Mouse (Mus musculus) neural tube, embryonic 14.5 days (tissue): ENCODE measurements around the gene Ghr. TPM values are rescaled to one million over a fixed set of nuclear protein-coding genes. Genes with fewer than 3 reads are reported as not detected.

ENCODE experiments used
- ATAC-seq: fragments of 200-750 bp; cut with Nextera tagmentation; 2 replicates; pipeline ENCODE4 v1.8.0; 2017; ENCODE audit warnings: low read depth, mild to moderate bottlenecking, moderate TSS enrichment, moderate library complexity
- H3K27ac ChIP-seq: fragments of 300-500 bp; sonication (generic); 2 replicates; pipeline ENCODE4 v1.5.1; 2014; ENCODE audit warnings: low read depth, mild to moderate bottlenecking, control low read depth, low read length, moderate library complexity, mixed read lengths
- H3K27me3 ChIP-seq: fragments of 300-500 bp; sonication (generic); 2 replicates; pipeline ENCODE4 v1.6.1; 2014; ENCODE audit warnings: low read length; ENCODE audit not compliant: control insufficient read depth, insufficient read depth
- H3K36me3 ChIP-seq: fragments of 300-500 bp; sonication (generic); 2 replicates; pipeline ENCODE4 v1.6.1; 2014; ENCODE audit warnings: low read length, mixed read lengths; ENCODE audit not compliant: control insufficient read depth, insufficient read depth
- H3K4me1 ChIP-seq: fragments of 300-500 bp; sonication (generic); 2 replicates; pipeline ENCODE4 v1.6.1; 2014; ENCODE audit warnings: low read length; ENCODE audit not compliant: control insufficient read depth, insufficient read depth
- H3K4me2 ChIP-seq: fragments of 300-500 bp; sonication (generic); 2 replicates; pipeline ENCODE4 v1.6.1; 2014; ENCODE audit warnings: mild to moderate bottlenecking, low read depth, low read length, control low read depth
- H3K4me3 ChIP-seq: fragments of 300-500 bp; sonication (generic); 2 replicates; pipeline ENCODE4 v1.5.1; 2014; ENCODE audit warnings: low read depth, low read length, control low read depth, mixed read lengths
- H3K9ac ChIP-seq: fragments of 300-500 bp; sonication (generic); replicated peaks from 2 replicates; pipeline ENCODE4 v1.6.1; 2014; ENCODE audit warnings: low read depth, mild to moderate bottlenecking, control low read depth, low read length, mixed read lengths
- H3K9me3 ChIP-seq: fragments of 300-500 bp; sonication (generic); 2 replicates; pipeline ENCODE4 v1.6.1; 2016; ENCODE audit warnings: low read length; ENCODE audit not compliant: control insufficient read depth
- WGBS: fragments of 180-500 bp; shearing (Covaris S2); extraction: QIAGEN DNeasy Blood & Tissue Kit; methylation state at CpG from one replicate; pipeline ENCODE4 v1.1.7; 2014; 5-methylcytosine and 5-hydroxymethylcytosine counted together
- polyA plus RNA-seq: library from polyadenylated mRNA; unstranded; fragments of >200 nt; fragmentation: Nextera tagmentation; extraction: Ambion mirVana; gene quantifications from 2 replicates; pipeline ENCODE4 v1.2.1, GENCODE M21; 2014

Gene Ghr
- polyA plus RNA-seq, 1 experiment from 2014 or later, result 9.8 TPM

DNA sequence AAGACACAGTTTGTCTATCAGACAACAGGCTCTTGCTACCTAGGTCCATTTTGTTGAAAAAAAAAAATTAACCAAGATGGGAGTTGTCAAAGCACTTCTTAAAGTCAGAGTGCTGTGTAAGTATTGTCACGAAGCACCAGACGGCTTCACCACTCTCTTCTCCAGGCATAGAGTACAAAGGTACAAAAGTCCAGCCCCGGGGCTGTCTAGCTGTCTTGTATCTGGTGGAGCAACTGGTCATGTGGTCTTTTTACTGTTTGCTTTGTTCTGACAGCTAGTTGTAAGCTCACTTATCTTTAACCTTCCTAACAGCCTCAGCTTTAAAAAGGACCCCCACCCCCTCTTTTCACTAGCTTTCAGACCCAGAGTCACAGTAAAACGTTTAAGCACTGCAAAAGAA lies 1.1 kb upstream of the Ghr start:
- no peak overlapping the region for H3K9ac ChIP-seq
- no peak overlapping the region for H3K27ac ChIP-seq
- H3K4me1 ChIP-seq, result peaks cover 7% of the 10 kb centered on the region; the same call in 1 of the 2 replicates
- no peaks in the 10 kb centered on the region for H3K27me3 ChIP-seq
- no peaks in the 10 kb centered on the region for H3K9me3 ChIP-seq
- no peak overlapping the region for H3K4me2 ChIP-seq
- no peaks in the 10 kb centered on the region for H3K36me3 ChIP-seq
- no peak overlapping the region for H3K4me3 ChIP-seq
- WGBS, result 30% methylated on average over 4 of the region's 4 CpGs
- ATAC-seq, result no peak

GRCm38 (mm10) chr15:3581861-3582806 lies 1.2 kb downstream of the Ghr start:
- ATAC-seq, result peak; percentile 53
- H3K4me2 ChIP-seq, result peak overlapping the region; percentile 96
- no peaks in the 10 kb centered on the region for H3K36me3 ChIP-seq
- H3K27ac ChIP-seq, result no peak overlapping the region
- peaks cover 7% of the 10 kb centered on the region; the same call in 1 of the 2 replicates for H3K4me1 ChIP-seq
- 6% methylated on average over 34 of the region's 34 CpGs for WGBS
- no peaks in the 10 kb centered on the region for H3K27me3 ChIP-seq
- H3K9me3 ChIP-seq, result no peaks in the 10 kb centered on the region
- peak overlapping the region; percentile 41 for H3K9ac ChIP-seq
- H3K4me3 ChIP-seq, result peak overlapping the region; percentile 54

DNA sequence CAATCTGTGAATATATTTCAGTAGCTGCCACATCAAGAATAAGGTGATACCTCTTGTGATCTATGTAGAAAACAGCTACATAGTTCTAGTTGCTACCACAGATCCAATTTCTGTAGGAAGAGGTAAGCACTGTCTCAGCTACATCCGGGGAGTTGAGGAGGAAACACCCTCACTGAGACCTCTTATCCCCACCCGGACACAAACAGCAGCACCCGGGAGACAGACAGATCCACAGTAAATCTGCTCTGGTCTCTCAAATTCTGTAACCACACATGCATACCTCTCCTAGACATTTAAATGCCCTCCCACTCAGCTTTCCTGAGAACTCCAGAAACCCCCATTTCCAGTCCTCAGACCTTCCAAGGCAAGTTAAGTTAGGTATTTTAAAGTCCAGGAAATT lies 2.0 kb downstream of the Ghr start:
- no peaks in the 10 kb centered on the region for H3K36me3 ChIP-seq
- WGBS, result 44% methylated on average over 3 of the region's 3 CpGs
- H3K9ac ChIP-seq, result peak overlapping the region; percentile 41; the same call in 1 of the 2 replicates
- ATAC-seq, result no peak
- no peaks in the 10 kb centered on the region for H3K27me3 ChIP-seq
- H3K4me2 ChIP-seq, result peak overlapping the region; percentile 96; the same call in 1 of the 2 replicates
- H3K27ac ChIP-seq, result no peak overlapping the region
- H3K9me3 ChIP-seq, result no peaks in the 10 kb centered on the region
- H3K4me3 ChIP-seq, result peak overlapping the region; percentile 54
- H3K4me1 ChIP-seq, result peaks cover 7% of the 10 kb centered on the region; the same call in 1 of the 2 replicates

DNA sequence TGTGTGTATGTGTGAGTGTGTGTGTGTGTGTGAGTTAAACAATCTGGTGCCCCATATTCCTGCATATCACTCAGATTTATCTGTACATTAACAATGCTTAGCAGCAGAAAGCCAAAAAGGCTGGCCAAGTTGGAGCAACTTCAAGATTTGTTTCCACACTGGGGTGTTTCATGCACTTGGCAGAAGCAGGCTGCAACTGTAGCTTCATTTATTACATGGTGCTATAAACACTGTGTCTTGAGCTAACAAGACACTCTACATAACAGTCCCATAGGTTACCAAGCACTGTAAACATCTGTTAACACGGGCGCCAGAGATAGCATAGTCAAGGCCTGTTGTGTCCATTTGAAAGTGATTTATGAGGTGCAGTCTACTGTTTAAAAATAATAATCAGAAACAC lies 3.1 kb downstream of the Ghr start:
- no peak overlapping the region for H3K4me2 ChIP-seq
- H3K9me3 ChIP-seq, result no peaks in the 10 kb centered on the region
- H3K4me1 ChIP-seq, result peaks cover 7% of the 10 kb centered on the region; the same call in 1 of the 2 replicates
- H3K4me3 ChIP-seq, result no peak overlapping the region
- ATAC-seq, result no peak
- no peaks in the 10 kb centered on the region for H3K36me3 ChIP-seq
- H3K27ac ChIP-seq, result no peak overlapping the region
- H3K9ac ChIP-seq, result no peak overlapping the region
- no peaks in the 10 kb centered on the region for H3K27me3 ChIP-seq
- 47% methylated on average over 2 of the region's 2 CpGs for WGBS

DNA sequence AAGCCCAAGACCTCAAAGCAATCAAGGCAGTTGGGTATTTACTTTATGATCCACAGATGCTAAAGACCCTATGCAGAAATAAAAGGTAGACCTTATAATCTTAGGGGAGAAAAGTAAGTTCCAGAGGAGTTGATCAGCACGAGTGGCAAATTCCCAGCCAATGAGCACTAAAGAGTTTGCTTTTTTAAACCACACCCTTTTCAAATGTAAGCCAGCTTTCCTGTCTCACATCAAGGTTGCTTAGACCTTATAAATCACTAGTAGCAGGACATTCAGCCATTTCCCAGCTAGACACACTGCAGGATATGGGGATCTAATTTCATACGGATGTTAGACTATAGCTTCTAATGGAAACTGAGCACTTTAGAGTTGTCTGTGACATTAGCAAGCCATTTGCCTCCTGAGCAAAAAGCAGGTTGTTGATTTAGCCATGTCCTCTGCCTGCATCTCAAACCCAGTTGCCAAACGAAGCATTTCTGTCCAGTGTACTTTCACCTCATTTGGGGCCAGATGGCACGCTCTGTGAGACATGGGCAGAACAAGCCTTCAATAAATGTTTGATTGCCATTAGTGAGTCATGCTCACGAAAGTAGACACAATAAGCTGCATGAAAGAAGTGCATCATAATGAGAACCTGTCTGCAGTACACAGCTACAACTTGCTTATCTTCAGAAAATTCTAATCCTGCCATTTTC lies 4.9 kb downstream of the Ghr start:
- Histone ChIP-seq H3K4me2 (no peak overlapping the region), H3K9me3 (no peaks in the 10 kb centered on the region), H3K27me3 (no peaks in the 10 kb centered on the region), H3K4me3 (no peak overlapping the region), H3K9ac (no peak overlapping the region), H3K36me3 (no peaks in the 10 kb centered on the region), H3K27ac (no peak overlapping the region), H3K4me1 (peaks cover 7% of the 10 kb centered on the region; the same call in 1 of the 2 replicates)
- WGBS, result 66% methylated on average over 5 of the region's 5 CpGs
- ATAC-seq, result no peak

DNA sequence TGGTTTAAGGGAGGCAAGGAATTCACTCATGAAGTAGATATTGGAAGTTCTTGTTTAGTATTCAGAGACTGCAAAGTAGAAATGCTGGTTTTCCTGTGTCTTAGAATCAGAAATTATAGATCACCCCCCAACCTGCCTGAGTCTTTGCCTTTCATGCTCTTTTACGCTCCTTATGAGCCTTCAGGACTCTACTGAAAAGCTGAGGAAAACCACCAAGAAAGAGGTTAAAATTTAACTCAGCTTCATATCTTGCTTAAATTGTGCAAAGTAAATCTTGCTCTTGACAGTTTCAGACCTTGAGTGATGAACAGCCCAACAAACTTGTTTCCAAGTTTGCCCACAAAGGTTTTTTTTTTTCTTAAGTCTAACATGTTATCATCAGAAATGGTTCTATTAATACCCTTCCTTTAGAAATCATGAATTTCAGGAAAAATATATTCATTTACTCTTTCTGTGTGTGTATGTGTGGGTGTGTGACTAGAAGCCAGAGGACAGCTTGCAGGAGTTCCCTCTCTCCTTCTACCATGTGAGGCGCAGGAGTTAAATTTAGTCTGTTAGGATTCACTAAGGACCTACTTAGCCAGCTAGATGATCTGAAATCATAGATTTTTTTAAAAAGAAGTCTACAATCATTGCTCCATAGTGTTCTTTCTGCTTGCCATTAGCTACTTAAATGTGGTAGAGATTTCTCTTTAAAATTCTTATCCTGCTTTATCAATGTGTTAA lies 14.0 kb downstream of the Ghr start:
- H3K27me3 ChIP-seq, result no peaks in the 10 kb centered on the region
- no peaks in the 10 kb centered on the region for H3K4me1 ChIP-seq
- no peak overlapping the region for H3K4me2 ChIP-seq
- 94% methylated on average over 2 of the region's 2 CpGs for WGBS
- H3K9ac ChIP-seq, result no peak overlapping the region
- no peak overlapping the region for H3K27ac ChIP-seq
- H3K9me3 ChIP-seq, result no peaks in the 10 kb centered on the region
- no peak overlapping the region for H3K4me3 ChIP-seq
- ATAC-seq, result no peak
- H3K36me3 ChIP-seq, result no peaks in the 10 kb centered on the region

DNA sequence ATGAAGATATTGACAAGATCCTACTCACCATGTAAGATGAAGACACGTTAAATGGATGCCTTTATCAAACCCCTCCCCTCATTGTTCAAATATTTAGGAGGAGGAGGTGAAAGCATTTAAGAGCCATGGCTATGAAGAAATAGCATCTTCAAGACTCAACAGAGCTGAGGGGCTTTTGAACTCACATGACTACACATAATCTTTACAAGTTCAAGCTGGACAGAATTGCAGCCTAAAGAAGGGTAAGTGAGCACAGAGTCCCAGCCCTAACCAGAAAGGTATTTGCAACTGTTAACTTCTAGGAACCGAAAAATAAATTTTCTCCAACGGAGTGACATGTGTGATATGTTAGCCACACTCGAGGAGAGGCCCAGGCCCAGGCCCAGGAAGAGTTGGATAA lies 18.7 kb downstream of the Ghr start:
- Histone ChIP-seq H3K27ac (no peak overlapping the region), H3K9me3 (no peaks in the 10 kb centered on the region), H3K4me2 (no peak overlapping the region), H3K27me3 (no peaks in the 10 kb centered on the region), H3K4me3 (no peak overlapping the region), H3K36me3 (no peaks in the 10 kb centered on the region), H3K4me1 (no peaks in the 10 kb centered on the region), H3K9ac (no peak overlapping the region)
- ATAC-seq, result no peak
- WGBS, result 80% methylated on average over 4 of the region's 4 CpGs

DNA sequence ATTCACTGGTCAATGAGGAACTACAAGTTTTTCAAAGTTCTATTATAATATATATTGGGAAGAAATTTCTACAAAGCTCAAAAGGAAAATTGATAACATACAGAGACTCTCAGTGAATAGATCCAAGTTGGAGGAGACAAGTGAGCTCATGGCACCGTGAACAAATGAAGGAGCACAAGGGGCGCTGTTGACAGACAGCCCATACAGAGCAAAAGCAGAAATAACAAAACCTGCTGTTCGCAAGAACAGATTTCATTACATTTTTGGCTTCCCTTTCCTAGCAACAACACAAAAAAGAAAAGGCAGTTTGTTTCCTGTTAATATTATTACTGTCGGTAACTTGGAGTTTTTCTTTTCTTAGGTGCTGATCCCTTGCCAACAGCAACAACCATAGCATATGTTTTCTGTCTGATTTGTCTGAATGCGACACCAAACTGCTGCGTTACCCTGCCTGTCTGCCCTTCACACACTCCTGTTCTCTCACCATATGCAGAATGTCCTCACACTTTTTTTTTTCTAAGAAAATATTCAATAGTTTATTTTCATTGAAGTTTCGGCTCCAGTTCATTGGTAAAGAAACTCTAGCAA lies 19.3 kb downstream of the Ghr start:
- Histone ChIP-seq H3K9me3 (no peaks in the 10 kb centered on the region), H3K4me1 (no peaks in the 10 kb centered on the region), H3K9ac (no peak overlapping the region), H3K27me3 (no peaks in the 10 kb centered on the region), H3K36me3 (no peaks in the 10 kb centered on the region), H3K4me3 (no peak overlapping the region), H3K4me2 (no peak overlapping the region), H3K27ac (no peak overlapping the region)
- ATAC-seq, result no peak
- 69% methylated on average over 7 of the region's 7 CpGs for WGBS
